Mouse (Mus musculus): ENCODE measurements around the gene Lrmda.

- TF ChIP-seq CTCF (IDR thresholded peaks at IDR 0.05; ENCODE audit: borderline replicate concordance, extremely low read depth, insufficient read depth, insufficient read length): no peak
- TF ChIP-seq POLR2A (IDR thresholded peaks at IDR 0.05; ENCODE audit: borderline replicate concordance, extremely low read depth, insufficient read depth, insufficient read length, poor library complexity, severe bottlenecking): no peak
Observed at GRCm38 (mm10) chr14:22269812-22270211, 250.3 kb downstream of the Lrmda start.
